Mouse (Mus musculus) hindbrain, embryonic 14.5 days (tissue): ENCODE measurements around the gene Hes3. TPM values are rescaled to one million over a fixed set of nuclear protein-coding genes. Genes with fewer than 3 reads are reported as not detected.

Experiments used
- ATAC-seq: fragments of 200-750 bp; cut with Nextera tagmentation; 2 replicates; pipeline ENCODE4 v1.8.0; 2017; ENCODE audit warnings: moderate number of reproducible peaks, mild to moderate bottlenecking, moderate TSS enrichment, moderate library complexity; ENCODE audit not compliant: low FRiP score
- DNase-seq: peaks from one replicate; pipeline ENCODE4 v3.0.0-alpha.2; 2015; ENCODE audit warnings: low spot score
- H3K27ac ChIP-seq: fragments of 300-500 bp; sonication (generic); 2 replicates; pipeline ENCODE4 v1.5.1; 2014; ENCODE audit warnings: mild to moderate bottlenecking, moderate library complexity
- H3K27me3 ChIP-seq: fragments of 300-500 bp; sonication (generic); 2 replicates; pipeline ENCODE4 v1.6.1; 2014; ENCODE audit warnings: mild to moderate bottlenecking, low read length, mixed read lengths; ENCODE audit not compliant: control insufficient read depth, insufficient read depth
- H3K36me3 ChIP-seq: fragments of 300-500 bp; sonication (generic); replicated peaks from 2 replicates; pipeline ENCODE4 v1.6.1; 2014; ENCODE audit not compliant: control insufficient read depth, insufficient read depth
- H3K4me1 ChIP-seq: fragments of 300-500 bp; sonication (generic); replicated peaks from 2 replicates; pipeline ENCODE4 v1.6.1; 2014; ENCODE audit warnings: antibody characterized with exemption, low read length, mixed read lengths; ENCODE audit not compliant: control insufficient read depth, insufficient read depth
- H3K4me2 ChIP-seq: fragments of 300-500 bp; sonication (generic); replicated peaks from 2 replicates; pipeline ENCODE4 v1.6.1; 2014; ENCODE audit warnings: mild to moderate bottlenecking, moderate library complexity
- H3K4me3 ChIP-seq: fragments of 300-500 bp; sonication (generic); replicated peaks from 2 replicates; pipeline ENCODE4 v1.5.1; 2014; ENCODE audit warnings: mild to moderate bottlenecking, low read length
- H3K9ac ChIP-seq: fragments of 300-500 bp; sonication (generic); 2 replicates; pipeline ENCODE4 v1.6.1; 2014
- H3K9me3 ChIP-seq: fragments of 300-500 bp; sonication (generic); 2 replicates; pipeline ENCODE4 v1.6.1; 2016; ENCODE audit warnings: low read length; ENCODE audit not compliant: control insufficient read depth
- WGBS: fragments of 180-500 bp; shearing (Covaris S2); extraction: QIAGEN DNeasy Blood & Tissue Kit; methylation state at CpG from one replicate; pipeline ENCODE4 v1.1.7; 2014; 5-methylcytosine and 5-hydroxymethylcytosine counted together
- polyA plus RNA-seq: library from polyadenylated mRNA; unstranded; fragments of >200 nt; fragmentation: Nextera tagmentation; extraction: Ambion mirVana; gene quantifications from 2 replicates; pipeline ENCODE4 v1.2.1, GENCODE M21; 2014

Hes3 gene
- polyA plus RNA-seq, 1 experiment from 2014 or later = 0.24 TPM

GRCm38 (mm10) chr4:152296371-152296770 is 4.9 kb upstream of the Hes3 start:
- ATAC-seq (no peak), DNase-seq (no peak)
- H3K27ac ChIP-seq = no peak overlapping the region
- H3K9me3 ChIP-seq = no peaks in the 10 kb centered on the region
- peak overlapping the region; percentile 96 for H3K4me2 ChIP-seq
- H3K4me3 ChIP-seq = peak overlapping the region; percentile 96
- H3K9ac ChIP-seq = peak overlapping the region; percentile 50
- 20% methylated on average over 8 of the region's 8 CpGs for WGBS
- H3K36me3 ChIP-seq = peaks cover 19% of the 10 kb centered on the region
- H3K4me1 ChIP-seq = peaks cover 26% of the 10 kb centered on the region
- peaks cover 47% of the 10 kb centered on the region for H3K27me3 ChIP-seq

GRCm38 (mm10) chr4:152295916-152296315 is 4.5 kb upstream of the Hes3 start:
- Histone ChIP-seq H3K9ac (no peak overlapping the region), H3K36me3 (peaks cover 16% of the 10 kb centered on the region), H3K27me3 (peaks cover 52% of the 10 kb centered on the region), H3K4me2 (no peak overlapping the region), H3K4me1 (peaks cover 30% of the 10 kb centered on the region), H3K4me3 (no peak overlapping the region), H3K27ac (no peak overlapping the region), H3K9me3 (no peaks in the 10 kb centered on the region)
- DNase-seq (no peak), ATAC-seq (no peak)
- WGBS = 54% methylated on average over 4 of the region's 4 CpGs

GRCm38 (mm10) chr4:152294188-152294929 is 2.9 kb upstream of the Hes3 start:
- DNase-seq = no peak
- H3K36me3 ChIP-seq = no peaks in the 10 kb centered on the region

GRCm38 (mm10) chr4:152292102-152292765 is 772 bp upstream of the Hes3 start:
- Histone ChIP-seq H3K9ac (no peak overlapping the region), H3K27me3 (peaks cover 83% of the 10 kb centered on the region), H3K27ac (no peak overlapping the region), H3K4me2 (no peak overlapping the region), H3K36me3 (no peaks in the 10 kb centered on the region), H3K4me3 (no peak overlapping the region), H3K4me1 (peaks cover 35% of the 10 kb centered on the region), H3K9me3 (no peaks in the 10 kb centered on the region)
- DNase-seq (no peak), ATAC-seq (no peak)
- 3% methylated on average over 12 of the region's 12 CpGs for WGBS

More at GRCm38 (mm10) chr4:152294188-152294929, 2.9 kb upstream of the Hes3 start:
- 0 out of 2 replicates have a peak overlapping the region, but pooled peaks have one; percentile 4 for H3K9ac ChIP-seq
- H3K4me2 ChIP-seq = no peak overlapping the region
- peaks cover 43% of the 10 kb centered on the region for H3K4me1 ChIP-seq
- 51% methylated on average over 10 of the region's 10 CpGs for WGBS
- H3K27ac ChIP-seq = no peak overlapping the region
- no peaks in the 10 kb centered on the region for H3K9me3 ChIP-seq
- ATAC-seq = no peak
- no peak overlapping the region for H3K4me3 ChIP-seq
- peaks cover 66% of the 10 kb centered on the region for H3K27me3 ChIP-seq

GRCm38 (mm10) chr4:152290991-152291390 is 471 bp downstream of the Hes3 start:
- Histone ChIP-seq H3K9me3 (no peaks in the 10 kb centered on the region), H3K36me3 (no peaks in the 10 kb centered on the region), H3K4me2 (peak overlapping the region; percentile 59), H3K4me1 (peaks cover 44% of the 10 kb centered on the region), H3K27ac (no peak overlapping the region), H3K4me3 (peak overlapping the region; percentile 16; the same call in 1 of the 2 replicates), H3K9ac (peak overlapping the region; percentile 53; the same call in 1 of the 2 replicates), H3K27me3 (peaks cover 95% of the 10 kb centered on the region)
- DNase-seq = no peak
- 6% methylated on average over 11 of the region's 11 CpGs for WGBS
- ATAC-seq = no peak

GRCm38 (mm10) chr4:152290385-152290784 is 1.1 kb downstream of the Hes3 start:
- Histone ChIP-seq H3K9ac (peak overlapping the region; percentile 53), H3K27ac (no peak overlapping the region), H3K27me3 (peaks cover 95% of the 10 kb centered on the region), H3K9me3 (no peaks in the 10 kb centered on the region), H3K4me2 (peak overlapping the region; percentile 59), H3K36me3 (no peaks in the 10 kb centered on the region), H3K4me3 (peak overlapping the region; percentile 16), H3K4me1 (peaks cover 45% of the 10 kb centered on the region)
- ATAC-seq = peak; percentile 36; the same call in 1 of the 2 replicates
- no peak for DNase-seq
- WGBS = under 1% methylated on average over 39 of the region's 39 CpGs

- Histone ChIP-seq H3K9ac (no peak overlapping the region), H3K36me3 (no peaks in the 10 kb centered on the region), H3K9me3 (no peaks in the 10 kb centered on the region), H3K4me3 (no peak overlapping the region), H3K4me1 (peaks cover 46% of the 10 kb centered on the region), H3K27me3 (peaks cover 95% of the 10 kb centered on the region), H3K27ac (no peak overlapping the region), H3K4me2 (no peak overlapping the region)
- no peak for ATAC-seq
- DNase-seq = no peak
- WGBS = 28% methylated on average over 18 of the region's 18 CpGs
Observed at GRCm38 (mm10) chr4:152288398-152288945, 3.0 kb downstream of the Hes3 start.

- no peak for DNase-seq
- 0 out of 2 replicates have a peak overlapping the region, but pooled peaks have one; percentile 62 for H3K9ac ChIP-seq
- H3K4me2 ChIP-seq = peak overlapping the region; percentile 70
- peaks cover 95% of the 10 kb centered on the region for H3K27me3 ChIP-seq
- peaks cover 42% of the 10 kb centered on the region for H3K4me1 ChIP-seq
- no peaks in the 10 kb centered on the region for H3K9me3 ChIP-seq
- no peak overlapping the region for H3K27ac ChIP-seq
- WGBS = 5% methylated on average over 19 of the region's 19 CpGs
- no peak for ATAC-seq
- no peaks in the 10 kb centered on the region for H3K36me3 ChIP-seq
- H3K4me3 ChIP-seq = peak overlapping the region; percentile 35; the same call in 1 of the 2 replicates
Observed at GRCm38 (mm10) chr4:152287317-152288120, 3.9 kb downstream of the Hes3 start.
